Mouse (Mus musculus): ENCODE data around the gene Ptar1.

DNA sequence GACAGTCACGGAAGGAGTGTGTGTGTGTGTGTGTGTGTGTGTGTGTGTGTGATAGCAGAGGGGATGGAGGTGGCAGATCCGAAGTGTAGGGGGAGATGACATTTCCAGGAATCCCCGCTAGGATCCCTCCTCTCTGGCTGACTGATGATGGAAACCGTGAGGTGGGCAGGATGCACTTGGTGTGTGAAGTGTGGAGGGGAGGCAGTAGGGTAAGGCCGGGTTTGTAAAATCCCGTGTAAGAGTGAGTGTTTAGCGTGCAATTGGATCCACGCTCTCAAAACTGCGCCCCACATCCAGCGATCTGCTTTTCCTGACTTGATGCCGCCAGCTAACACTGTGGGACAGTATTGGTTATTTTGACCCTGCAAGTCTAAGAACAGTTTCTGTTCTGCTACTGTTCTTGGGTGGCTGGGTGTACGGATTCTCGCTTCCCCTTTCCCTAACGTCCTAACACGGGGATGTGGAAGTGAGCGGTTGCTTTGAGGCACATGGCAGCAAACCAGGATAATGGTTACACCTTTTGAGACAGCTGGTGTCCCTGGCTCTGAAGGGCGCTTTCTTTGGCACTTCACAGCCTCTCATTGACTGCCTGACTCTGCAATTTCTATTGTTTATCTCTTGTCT lies 72.2 kb downstream of the Ptar1 start:
- no peak for TF ChIP-seq POLR2A (IDR thresholded peaks at IDR 0.05; ENCODE audit: control insufficient read depth, low read depth, low read length)
- no peak for TF ChIP-seq CTCF (IDR thresholded peaks at IDR 0.05; ENCODE audit: control insufficient read depth, insufficient read depth, insufficient replicate concordance, low read depth, low read length)
